Mouse (Mus musculus) left cerebral cortex, postnatal 36 days (tissue): Measurements from ENCODE around the gene Kcnk3. TPM values are rescaled to one million over a fixed set of nuclear protein-coding genes. Genes with fewer than 3 reads are reported as not detected.
A peak's percentile ranks its signal among the peaks of the same experiment; 100 is the strongest.

Source experiments
- DNase-seq, 2 experiments: peaks; one replicate each; pipeline ENCODE4 v3.0.0; 2021 to 2022; ENCODE audit warnings: low spot score in 2 of 2, mixed read lengths in 1 of 2
- intact Hi-C: fragments of 180-260 bp; cut with DNase I; formaldehyde crosslinking; loops from one replicate; pipeline ENCODE4 v1.15.1; 2025
- microRNA-seq: library from miRNA; unstranded; fragments of <30 nt; microRNA quantifications from one replicate; pipeline ENCODE4 v1.2.0, GENCODE M21; 2022
- total RNA-seq, 2 experiments: library from RNA; stranded (reverse); gene quantifications; 2 replicates each; pipeline ENCODE4 v1.2.3; 2021

Gene Kcnk3
- total RNA-seq, 2 experiments from 2014 or later = 21.1 to 21.3 TPM

DNA sequence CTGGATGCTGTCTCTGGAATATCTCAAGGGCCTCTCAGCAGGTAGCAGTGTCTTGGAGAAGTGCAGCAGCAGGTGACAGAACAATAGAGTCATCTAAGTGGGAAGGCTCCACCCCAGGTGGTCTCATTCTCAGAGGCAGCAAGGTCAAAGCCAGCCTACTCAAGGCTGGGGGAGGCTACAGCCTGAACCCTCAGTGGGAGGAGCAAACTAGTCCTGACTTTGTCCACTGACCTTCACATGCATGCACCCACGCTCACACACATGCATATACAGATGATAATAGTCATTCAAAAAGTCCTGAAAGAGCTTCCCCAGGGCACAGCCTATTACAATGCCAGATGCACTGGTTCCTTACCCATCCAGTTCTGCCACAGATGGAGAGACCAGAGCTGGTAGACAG lies 72.3 kb downstream of the Kcnk3 start:
- no peak for DNase-seq
- intact Hi-C loops = no loop called here

- no peak for DNase-seq
- intact Hi-C loops = no loop called here
These were observed 72.8 kb downstream of the Kcnk3 start for GRCm38 (mm10) chr5:30660813-30661212.

DNA sequence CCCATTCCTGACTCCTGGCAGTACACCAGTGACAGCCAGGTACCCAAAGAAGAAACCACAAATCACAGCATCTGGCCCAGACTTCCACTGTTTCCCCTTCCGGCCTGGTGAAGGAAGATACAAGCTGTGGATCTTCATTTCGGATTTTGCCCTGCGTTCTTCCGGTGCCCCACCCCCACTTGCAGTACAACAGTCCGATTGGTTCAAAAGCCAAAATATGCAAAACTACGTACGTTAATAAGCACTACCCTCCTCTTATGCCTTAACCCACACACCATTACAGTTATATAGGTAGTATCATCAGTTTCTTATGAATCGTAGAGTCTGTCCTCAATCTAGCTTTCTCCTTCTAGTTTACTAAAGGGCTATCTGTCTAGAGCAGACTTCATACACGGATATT lies 77.4 kb downstream of the Kcnk3 start:
- no peak for DNase-seq
- intact Hi-C loops = no loop called here

DNA sequence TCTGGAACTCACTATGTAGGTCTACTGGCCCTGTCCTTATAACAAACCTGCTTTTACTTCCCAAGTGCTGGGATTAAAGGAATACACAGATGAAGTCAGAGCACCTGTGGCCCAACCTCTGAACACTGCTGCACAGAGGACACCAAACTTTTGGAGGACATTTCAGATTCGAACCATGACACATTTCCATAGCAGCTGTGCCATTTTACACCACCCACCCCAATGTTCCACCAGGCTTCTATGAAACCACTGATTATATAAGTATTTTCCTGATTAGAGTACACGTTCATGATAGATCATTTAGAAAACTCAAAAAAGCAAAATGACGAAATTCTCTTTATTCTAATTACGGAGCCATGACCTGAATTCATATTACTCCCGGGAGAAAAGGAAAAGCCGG lies 78.0 kb downstream of the Kcnk3 start:
- DNase-seq = peak in 1 of 2 experiments; percentile 57
- intact Hi-C loops = no loop called here

- intact Hi-C loops = no loop called here
- peak; percentile 83 to 86 for DNase-seq
These were observed 78.6 kb downstream of the Kcnk3 start, which contains the start of gene Cenpa for GRCm38 (mm10) chr5:30666391-30667195. TSS of gene Cenpa (plus strand) at chr5:30666777.

GRCm38 (mm10) chr5:30667215-30667614 lies 79.2 kb downstream of the Kcnk3 start:
- intact Hi-C loops = no loop called here
- no peak for DNase-seq

DNA sequence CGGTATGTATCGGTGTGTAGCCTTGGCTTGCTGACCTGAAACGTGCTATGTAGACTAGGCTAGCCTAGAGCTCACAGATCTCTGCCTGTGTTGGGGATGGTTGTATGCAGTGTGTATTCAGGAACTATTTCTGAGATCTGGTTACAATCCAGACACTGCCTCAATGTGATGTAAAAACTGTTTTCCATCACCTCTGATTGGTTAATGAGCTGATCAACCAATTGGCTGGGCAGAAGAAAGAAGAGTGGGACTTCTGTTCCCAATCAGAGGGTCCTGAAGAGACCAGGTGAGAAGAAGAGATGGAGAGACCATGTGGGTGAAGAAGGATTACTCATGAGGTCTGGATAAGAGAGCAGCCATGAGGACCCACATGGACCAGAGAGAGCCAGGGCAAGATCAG lies 79.7 kb downstream of the Kcnk3 start:
- intact Hi-C loops = no loop called here
- no peak for DNase-seq

DNA sequence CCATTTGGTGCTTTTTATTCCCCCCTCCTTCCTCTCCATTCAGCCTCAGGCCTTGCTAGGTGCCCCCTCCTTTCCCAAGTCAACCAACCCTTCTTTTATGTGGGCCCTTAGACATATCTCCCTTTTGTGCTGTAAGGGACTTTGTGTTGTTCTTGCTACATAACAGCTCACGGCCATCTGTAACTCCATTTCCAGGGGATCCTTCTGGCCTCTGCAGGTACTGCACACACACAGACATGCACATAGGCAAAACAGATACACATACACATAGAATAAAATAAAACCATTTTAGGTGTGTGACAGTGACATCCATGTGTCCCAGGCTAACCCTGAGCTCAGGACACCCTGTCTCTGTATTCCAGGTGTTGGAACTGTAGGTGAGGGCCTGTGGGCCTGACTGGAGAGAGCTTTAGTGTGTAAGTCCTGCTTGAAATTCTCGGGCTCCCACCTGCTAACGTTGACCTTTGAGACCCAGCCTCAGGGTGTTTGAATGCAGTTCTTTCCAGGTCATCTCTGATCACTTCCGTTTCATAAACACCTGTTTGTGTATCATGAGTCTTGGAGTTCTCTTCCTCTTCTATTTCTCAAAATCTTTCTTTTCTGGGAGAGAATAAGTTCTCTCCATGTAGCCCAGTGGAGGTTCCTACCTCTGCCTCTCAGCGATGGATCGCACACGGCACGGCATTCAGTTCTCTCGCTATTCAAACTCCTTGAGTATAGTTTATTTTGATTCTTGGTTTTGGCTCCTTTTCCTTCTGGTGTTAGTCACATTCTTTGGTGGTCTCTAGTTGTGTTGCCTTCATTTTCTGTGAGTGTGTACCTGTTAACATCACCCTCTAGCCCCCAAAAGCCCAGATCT lies 80.9 kb downstream of the Kcnk3 start:
- intact Hi-C loops = no loop called here
- DNase-seq = no peak

GRCm38 (mm10) chr5:30669496-30669830 lies 81.5 kb downstream of the Kcnk3 start:
- DNase-seq = no peak
- intact Hi-C loops = no loop called here

GRCm38 (mm10) chr5:30670091-30670490 lies 82.1 kb downstream of the Kcnk3 start:
- intact Hi-C loops = no loop called here
- no peak for DNase-seq

DNA sequence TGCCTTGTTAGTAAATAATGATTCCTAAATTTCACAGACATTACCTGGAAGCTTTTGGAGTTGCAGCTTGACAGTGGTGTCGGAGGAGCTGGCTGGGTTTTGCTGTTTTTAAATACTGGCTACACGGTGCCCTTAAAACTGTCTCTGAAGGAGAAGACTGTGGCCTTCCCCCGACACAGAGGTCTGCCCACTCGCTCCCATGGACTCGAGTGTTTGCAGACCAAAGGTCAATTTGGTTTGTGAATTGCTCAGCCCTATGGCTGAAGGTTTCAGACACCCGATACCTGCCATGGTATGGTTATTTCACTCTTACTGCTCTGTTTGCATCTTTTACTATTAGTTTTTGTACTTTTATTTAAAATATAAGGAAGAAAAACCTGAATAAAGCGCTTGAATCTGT lies 86.0 kb downstream of the Kcnk3 start:
- intact Hi-C loops = no loop called here
- DNase-seq = no peak

Small RNA genes lying within 50 kb of the gene (microRNA-seq; reads per million reads assigned to microRNA genes)
- gene Mir5625 = not detected

Other genes starting within 250 kb of the Kcnk3 start
- 10 to 100 TPM; 14.2 to 29.6 TPM for gene Otof, start 126.2 kb upstream of the Kcnk3 start, total RNA-seq
- gene 1700001C02Rik, start 122.1 kb upstream of the Kcnk3 start, total RNA-seq = not detected
- gene Cib4, start 42.3 kb upstream of the Kcnk3 start, total RNA-seq = not detected
- gene Slc35f6, start 59.8 kb downstream of the Kcnk3 start, total RNA-seq = 10 to 100 TPM; 38.5 to 38.7 TPM
- gene Cenpa, start 78.6 kb downstream of the Kcnk3 start, total RNA-seq = 1 to 10 TPM; 6.0 TPM
- gene Dpysl5, start 123.4 kb downstream of the Kcnk3 start, total RNA-seq = 10 to 100 TPM; 21.6 to 30.1 TPM
- 100 to 1,000 TPM; 223 to 238 TPM for gene Mapre3, start 226.5 kb downstream of the Kcnk3 start, total RNA-seq